Mouse (Mus musculus): ENCODE measurements at regions not wholly inside any gene's neighbourhood (a gene's known extent, or its start where the extent isn't known, plus 50 kb on each side); places are given as distances from the start of the nearest gene placed in this dataset.

- no peaks in the 10 kb centered on the region for H3K9me3 ChIP-seq (ENCODE audit: control insufficient read depth, low read depth, low read length)
- no peaks in the 10 kb centered on the region for H3K36me3 ChIP-seq (ENCODE audit: control insufficient read depth, insufficient read depth, low read length)
- no peak overlapping the region for H3K27ac ChIP-seq (ENCODE audit: low read length)
- no peaks in the 10 kb centered on the region for H3K4me1 ChIP-seq (ENCODE audit: control insufficient read depth, insufficient read depth, low read length)
- WGBS: 61% methylated on average over 4 of the region's 4 CpGs
- no peak for ATAC-seq (ENCODE audit: insufficient number of reproducible peaks, insufficient read depth, low FRiP score, low read depth)
- H3K9ac ChIP-seq (replicated peaks; ENCODE audit: low read depth, low read length): no peak overlapping the region
- H3K4me3 ChIP-seq (ENCODE audit: low read depth, low read length): no peak overlapping the region
- no peak overlapping the region for H3K4me2 ChIP-seq (replicated peaks; ENCODE audit: low read depth, low read length)
- no peaks in the 10 kb centered on the region for H3K27me3 ChIP-seq (ENCODE audit: control insufficient read depth, insufficient read depth, low read length)
These were observed 62.7 kb upstream of the Grin2a start for GRCm38 (mm10) chr16:10058094-10058493.

Data from stomach, embryonic 14.5 days (tissue).